Mouse (Mus musculus): ENCODE data around the gene Mapk12.

Gene Mapk12

DNA sequence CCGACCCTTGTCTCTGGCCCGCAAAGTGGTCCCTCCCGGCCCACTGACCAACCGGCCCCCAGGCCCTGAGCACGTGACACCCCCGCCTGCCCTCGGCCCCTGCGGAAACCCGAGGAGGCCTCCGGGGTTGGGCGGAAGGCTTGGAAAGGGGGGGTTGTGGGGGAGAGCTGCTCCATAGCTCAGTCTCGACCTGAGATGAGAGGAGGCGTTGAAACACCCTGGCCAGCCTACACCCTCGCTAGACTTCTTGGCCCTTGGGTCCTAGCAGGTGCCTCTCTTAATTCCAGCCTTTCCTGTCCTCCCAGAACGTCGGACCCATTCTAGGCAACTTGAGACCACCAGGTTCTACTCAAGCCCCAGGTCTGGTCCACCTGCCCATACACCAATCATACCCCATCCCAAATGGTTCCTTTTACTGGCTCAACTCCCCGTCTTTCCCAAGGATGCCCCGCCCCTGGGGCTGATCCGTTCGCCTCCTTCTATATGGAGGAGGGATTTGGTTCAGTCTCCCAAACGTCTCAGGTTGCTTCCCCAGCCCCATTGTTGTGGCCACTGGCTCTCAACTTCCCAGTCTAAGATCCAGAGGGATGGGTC is at the start of gene Mapk12:
Gene Mapk12 (minus strand): TSS at position 45 of the 594 bp plus-strand sequence.
- DNase-seq (ENCODE audit: low read depth, low spot score), result no peak

DNA sequence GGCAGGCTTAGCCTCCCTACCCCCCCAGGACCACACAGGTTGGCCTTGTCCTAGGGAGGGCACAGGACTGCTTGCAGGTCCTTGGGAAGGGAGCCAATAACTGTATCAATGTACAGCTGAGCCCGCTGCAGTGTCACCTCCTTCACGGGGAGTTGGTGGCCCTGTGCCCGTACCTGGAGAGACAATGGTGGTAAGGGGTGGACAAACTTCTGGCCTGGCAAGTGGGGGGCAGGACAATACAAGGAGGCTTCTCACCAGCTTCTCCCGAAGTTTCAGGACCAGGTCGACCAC is 44.4 kb upstream of the Mapk12 start:
- no peak for DNase-seq (ENCODE audit: low read depth, low spot score)

DNA sequence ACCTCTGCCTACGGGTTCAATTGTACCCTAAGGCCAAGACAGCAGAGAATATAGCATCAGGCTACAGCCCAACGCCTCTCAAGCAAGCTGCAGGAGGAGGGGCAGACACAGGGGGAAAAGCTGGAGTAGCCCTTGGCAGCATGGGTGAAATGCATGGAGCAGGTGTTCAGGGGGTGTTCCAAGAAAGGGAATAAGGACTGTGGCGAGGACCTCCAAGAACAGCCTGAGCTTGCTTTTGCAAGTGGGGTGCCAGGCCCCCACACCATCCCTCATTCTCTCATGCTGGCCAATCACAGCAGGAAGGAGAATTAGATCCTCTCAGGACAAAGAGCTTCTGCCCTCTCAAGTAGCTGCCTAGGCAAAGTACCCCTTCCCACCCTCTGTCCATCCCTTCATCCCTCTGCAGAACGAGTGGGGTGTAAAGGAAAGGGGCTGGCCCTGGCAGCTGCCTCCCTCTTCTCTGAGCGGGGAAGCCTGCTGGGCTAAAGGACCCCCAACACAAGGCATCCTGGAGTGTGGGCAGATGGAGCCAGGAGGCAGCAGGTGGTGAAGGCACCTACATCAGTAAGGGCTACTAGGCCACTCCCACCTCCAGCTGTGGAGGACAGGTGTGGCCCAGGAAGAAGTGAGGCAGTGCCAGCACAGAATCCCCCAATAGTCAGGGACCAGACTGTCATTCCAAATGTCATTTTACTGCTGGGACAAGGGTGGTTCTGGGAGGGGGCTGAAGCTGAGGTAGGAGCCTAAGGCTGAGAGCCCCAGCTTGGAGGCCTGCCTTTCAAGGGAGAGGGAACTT is 43.8 kb upstream of the Mapk12 start:
- no peak for DNase-seq (ENCODE audit: low read depth, low spot score)

DNA sequence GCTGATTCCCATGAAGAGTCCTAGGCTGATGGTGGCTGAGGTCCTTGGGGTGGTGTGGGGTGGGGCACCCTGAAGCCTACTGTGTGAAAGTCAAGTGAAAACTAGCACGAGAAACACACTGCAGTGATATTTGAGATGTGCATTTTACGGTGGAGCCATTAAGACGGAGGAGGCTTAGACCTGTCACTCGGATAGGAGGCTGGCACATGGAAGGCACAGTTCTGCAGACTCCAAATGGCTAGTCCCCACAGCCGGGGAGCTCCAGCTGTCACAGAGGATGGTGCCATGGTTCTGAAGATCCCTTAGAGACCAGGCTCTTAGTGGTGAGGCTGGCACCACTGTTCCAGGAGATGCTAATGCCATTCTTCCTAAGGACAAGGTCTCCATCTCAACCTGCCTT is 42.3 kb upstream of the Mapk12 start:
- DNase-seq (ENCODE audit: low read depth, low spot score), result no peak

DNA sequence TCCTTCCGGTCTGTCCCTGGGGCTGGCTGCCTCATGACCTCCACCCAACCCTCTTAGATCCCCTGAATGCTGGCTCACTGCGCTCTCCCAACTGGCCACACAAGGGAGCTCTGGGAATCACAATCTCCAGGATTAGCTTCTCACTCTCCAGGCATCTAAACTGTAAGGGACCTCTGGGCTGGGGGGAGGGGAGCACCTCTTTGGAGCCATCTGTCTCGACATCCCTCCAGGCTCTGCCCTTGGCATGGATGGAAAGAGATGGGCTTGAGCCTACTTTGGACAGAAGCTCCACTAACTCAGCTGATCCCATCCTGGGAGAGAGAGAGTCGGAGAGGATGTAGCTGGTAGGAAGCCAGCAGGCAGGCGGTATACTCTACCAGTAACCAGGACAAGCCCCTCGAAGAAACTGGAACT is 41.8 kb upstream of the Mapk12 start:
- no peak for DNase-seq (ENCODE audit: low read depth, low spot score)

DNA sequence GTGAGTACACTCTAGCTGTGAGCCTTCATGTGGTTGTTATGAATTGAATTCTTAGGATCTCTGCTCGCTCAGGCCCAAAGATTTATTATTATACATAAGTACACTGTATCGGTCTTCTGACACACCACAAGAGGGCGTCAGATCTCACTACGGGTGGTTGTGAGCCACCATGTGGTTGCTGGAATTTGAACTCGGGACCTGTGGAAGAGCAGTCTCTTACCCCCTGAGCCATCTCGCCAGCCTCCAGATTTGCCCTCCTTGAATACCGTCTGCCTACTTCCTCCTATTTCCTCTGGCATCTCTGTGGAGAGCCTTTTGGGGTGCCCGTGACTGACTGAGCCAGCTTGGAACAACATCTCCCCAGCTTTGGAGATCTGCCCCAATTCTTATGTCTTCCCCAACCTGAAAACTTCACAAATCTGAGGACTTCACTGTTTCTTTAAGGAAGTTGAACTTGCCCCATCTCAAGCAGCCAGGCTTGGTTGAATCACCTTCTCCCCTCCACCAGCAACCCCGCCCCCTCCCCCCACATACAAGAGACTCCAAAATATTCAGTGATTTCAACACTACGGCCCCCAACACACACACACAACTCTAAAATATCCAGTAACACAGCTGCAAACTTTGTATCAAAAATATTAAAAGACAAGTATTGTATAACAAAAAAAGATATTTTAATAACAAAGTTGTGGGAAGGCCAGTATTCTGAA is 41.2 kb upstream of the Mapk12 start:
- DNase-seq (ENCODE audit: low read depth, low spot score), result no peak

DNA sequence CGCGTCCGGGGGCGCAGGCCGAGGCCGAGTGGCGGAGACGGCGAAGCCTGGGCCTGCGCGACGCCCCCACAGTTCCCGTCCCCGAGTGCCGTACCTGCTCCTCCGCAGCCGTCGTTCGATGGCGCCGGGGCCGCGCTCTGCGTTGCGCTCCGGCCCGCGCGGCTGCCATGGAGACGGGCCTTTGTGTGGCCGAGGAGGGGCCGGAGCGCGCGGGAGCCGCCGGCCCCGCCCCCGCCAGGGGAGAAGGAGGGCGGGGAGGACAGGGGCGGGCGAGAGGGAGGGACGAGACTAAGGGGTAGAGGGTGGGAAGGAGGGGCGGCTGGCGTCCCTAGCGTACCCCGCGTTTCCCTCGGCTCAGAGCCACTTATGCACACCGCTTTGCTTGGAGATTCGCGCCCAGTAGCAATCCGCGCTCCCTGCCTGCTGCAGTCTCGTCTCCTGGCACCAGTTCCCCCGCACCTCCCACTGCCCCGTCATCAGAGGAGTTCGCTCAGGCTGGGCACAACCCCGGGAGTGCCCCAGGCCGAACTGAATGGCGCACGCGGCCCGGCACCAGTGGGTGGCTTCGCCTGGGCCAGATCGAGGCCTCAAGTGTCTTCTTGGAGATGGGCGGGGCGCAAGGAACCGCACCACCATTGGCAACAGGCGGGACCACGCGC is 40.2 kb upstream of the Mapk12 start, which contains the start of gene Plxnb2:
Gene Plxnb2 (minus strand): TSS at position 218 of the 659 bp plus-strand sequence.
- peak; percentile 84 for DNase-seq (ENCODE audit: low read depth, low spot score)

DNA sequence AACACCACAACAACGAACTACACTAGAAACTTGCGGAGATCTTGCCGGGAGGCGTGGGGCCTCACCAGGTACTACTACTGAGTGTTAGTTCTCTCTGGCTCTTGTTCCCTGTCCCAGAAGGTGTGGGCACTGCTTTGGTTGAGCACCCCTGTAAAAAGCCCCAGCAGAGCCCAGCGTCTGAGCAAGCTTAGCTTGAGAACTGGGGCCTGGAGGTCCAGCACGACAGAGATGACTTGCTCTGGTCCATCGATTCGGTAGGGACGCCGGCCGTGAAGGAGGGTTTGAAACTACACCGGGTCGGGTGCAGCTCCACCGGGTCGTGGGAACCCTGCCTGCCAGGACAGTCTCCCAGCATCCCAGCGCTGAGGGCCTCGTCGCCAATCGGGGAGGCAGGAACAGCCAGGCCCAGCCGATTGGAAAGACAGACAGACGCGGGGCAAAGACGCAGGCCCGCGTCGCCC is 39.6 kb upstream of the Mapk12 start:
- DNase-seq (ENCODE audit: low read depth, low spot score), result no peak

DNA sequence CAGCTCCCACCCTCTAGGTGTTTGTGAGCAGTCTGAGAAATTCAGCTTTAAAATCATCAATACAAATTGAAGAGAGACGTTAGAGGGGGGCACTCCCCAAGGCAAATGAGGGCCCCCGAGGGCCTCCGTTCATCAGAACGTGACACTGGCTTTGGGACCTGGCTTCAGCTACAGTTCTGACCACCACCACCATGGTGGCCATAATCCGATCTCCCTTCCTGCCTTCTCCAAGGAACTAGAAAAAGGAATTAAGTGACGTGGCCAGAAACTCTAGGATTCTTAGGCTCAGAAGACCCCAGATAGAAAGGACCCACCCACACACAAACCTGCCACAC is 39.1 kb upstream of the Mapk12 start:
- no peak for DNase-seq (ENCODE audit: low read depth, low spot score)

DNA sequence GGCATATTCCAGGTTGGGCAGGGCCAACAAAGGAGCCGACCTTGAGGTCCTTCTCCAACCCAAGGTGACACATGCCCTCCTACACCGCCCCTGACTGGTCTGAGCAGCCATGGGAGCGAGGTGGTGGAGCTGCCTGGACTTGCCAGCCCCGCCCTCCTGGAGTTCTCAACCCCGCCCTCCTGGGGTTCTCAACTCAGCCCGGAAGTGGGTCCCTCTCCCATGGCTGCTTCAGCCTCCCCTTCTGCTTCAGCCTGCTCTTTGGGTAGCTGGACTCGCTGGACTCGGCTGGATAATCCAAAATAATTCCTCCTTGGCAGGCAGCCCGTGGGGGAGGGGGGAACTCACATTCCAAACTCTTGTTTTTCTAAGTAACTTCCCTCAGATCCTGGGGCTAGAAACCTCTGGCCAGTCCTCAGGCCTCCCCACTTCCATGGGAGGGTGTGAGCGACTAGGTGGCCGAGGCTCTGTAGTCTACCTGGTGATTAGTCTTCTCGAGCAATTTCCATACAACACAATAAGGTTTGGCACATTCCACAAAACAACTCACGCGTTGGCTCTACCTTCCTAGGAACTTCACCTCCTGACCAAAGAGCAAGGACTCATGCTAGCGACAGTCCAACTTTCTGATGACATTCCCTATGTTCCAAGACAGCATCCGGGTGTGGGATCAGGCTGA is 38.6 kb upstream of the Mapk12 start:
- peak; percentile 52 for DNase-seq (ENCODE audit: low read depth, low spot score)

DNA sequence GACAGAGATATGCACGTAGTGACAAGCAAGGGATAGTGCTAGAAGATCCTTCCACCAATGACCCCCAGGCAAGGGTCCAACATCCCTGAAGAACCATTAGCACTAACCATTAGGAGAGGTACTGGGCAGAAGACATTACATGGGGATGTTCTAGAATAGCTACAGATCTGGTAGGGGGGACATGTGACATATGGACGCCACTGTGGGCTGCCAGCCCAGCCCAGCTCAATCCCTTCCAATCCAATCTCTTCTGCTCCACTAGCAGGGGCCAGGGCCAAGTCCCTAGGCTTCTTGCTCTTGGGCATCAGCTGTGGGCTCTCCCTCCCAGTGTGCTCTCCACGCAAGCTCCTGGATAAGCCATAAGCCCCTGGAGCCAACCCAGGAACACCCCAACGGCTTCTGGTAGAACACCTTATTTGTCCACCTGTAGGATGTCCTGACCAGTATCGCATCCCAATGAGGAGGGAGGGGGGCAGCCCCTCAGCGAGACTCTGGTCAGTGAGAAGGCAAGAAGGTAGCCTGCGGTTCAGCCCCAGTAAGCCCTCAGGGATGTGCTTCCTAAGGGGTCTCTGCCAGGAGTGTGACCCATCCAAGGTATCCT is 37.9 kb upstream of the Mapk12 start:
- DNase-seq (ENCODE audit: low read depth, low spot score), result no peak

DNA sequence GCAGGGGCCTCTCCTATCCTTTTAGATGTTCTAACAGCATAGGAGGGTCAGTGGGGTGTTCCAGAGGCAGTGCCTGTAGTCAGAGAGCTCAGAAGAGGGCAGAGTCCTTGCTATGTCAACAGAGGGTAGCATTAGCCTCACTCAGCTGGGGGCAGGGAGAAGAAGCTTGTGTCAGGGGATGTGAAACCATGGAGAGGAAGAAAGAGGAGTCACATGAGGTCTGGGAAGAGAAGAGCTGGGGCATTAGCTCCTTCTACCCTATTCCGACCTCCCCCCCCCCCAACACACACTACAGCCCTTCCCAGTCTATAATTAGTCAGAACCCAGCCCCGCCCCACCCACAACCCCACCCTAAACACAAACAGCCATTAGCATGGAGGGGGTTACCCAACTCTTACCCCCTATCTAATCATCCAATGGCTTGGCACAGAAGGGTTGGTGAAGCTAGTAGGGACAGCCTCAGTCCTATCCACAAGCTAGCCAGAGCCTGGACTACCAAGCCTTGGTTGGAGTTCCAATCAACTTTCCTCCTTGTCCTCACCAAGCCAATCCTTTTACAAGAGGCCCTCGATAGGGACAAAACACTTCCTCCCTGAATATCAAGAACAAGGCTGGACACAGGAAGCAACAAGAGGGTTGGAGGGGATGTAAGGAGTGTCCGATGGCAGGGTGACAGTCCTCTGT is 37.2 kb upstream of the Mapk12 start:
- no peak for DNase-seq (ENCODE audit: low read depth, low spot score)

DNA sequence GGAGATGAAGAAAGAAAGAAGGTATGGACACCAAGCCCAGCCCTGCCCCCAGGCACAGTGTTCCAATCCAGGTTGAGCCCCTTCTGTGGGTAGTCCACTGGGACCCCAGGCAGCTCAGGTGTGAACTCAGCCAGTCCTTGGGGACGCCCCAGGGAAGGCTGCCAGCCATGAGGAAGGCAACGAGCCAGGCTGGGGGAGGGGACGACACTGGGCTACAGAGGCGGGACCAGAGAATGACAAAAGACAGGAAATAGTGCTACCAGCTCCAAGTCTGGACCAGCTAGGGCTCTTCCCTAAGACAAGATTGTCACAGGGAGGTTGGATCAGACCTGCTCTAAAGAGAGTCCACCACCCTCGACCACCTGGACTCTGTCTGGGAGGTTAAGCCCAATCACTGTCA is 36.6 kb upstream of the Mapk12 start:
- DNase-seq (ENCODE audit: low read depth, low spot score), result no peak

DNA sequence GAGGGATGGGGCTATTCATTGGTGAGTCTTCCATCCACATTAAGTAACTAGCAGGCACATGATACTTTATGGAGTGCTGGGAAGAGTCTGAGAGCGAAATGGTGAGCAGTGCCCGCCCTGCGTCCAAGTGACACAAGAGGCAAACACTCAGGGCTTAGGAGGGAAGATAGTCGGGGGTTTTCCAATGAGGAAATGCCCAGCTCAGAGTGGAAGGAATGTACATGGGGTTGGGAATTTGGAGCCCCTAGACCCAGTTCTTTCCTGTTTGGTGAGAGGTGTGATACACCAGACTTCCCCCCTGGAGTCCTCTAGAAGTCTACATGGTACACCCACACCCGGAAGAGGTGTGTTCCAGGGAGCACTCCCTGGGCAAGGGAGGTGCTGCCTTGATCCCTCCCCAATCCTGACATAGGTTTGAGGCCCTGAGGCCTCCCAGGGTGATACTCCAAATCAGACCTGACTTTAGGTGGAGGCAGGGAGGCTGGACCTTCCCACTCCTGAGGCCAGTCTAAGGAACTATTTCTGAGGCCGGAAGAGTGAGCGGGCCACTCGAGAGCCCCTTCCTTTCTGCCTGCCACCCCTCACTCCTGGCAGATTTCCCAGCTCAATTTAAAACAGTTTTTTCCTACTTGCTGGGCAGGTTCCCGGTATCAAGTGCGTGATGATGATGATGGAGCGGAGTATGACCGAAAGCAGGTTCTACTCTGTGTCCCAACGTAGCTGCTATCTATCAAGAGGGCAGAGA is 35.1 kb upstream of the Mapk12 start:
- DNase-seq (ENCODE audit: low read depth, low spot score), result no peak

DNA sequence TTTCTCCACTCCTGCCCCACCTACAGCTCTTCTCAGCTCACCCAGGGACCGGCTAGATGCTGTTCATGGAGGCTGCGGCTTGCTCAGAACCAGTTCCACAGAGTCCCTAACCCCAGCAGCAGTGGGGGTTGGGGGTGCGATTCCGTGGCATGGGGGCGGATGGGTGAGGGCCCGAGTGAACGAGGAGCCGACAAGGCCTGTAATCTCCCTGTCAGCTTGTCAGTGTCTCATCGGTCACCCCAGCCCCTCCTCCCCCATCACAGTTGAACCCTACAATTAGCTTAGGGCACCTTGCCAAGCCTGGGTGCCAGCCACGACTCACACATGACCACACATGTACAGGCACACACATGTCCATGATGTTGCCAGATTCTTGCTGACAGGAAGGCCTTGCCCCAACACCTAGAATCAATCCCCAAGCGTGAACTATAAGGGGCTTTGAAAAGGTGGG is 34.4 kb upstream of the Mapk12 start:
- DNase-seq (ENCODE audit: low read depth, low spot score), result no peak

DNA sequence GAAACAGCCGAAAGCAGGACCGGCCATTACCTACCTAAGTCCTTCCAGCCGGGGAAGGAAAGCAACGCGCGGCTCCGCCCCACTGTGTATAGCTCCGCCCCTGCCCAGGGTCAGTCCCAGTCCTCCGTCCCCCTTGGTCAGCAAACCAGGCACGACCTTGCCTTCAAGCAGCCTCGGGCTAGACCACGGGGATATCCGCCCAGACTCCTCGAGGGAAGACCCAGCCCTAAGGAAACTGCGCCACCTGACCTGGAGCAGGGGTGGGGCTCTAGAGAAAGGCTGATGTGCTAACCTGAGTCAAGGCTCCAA is 33.4 kb upstream of the Mapk12 start:
- DNase-seq (ENCODE audit: low read depth, low spot score), result peak; percentile 61

DNA sequence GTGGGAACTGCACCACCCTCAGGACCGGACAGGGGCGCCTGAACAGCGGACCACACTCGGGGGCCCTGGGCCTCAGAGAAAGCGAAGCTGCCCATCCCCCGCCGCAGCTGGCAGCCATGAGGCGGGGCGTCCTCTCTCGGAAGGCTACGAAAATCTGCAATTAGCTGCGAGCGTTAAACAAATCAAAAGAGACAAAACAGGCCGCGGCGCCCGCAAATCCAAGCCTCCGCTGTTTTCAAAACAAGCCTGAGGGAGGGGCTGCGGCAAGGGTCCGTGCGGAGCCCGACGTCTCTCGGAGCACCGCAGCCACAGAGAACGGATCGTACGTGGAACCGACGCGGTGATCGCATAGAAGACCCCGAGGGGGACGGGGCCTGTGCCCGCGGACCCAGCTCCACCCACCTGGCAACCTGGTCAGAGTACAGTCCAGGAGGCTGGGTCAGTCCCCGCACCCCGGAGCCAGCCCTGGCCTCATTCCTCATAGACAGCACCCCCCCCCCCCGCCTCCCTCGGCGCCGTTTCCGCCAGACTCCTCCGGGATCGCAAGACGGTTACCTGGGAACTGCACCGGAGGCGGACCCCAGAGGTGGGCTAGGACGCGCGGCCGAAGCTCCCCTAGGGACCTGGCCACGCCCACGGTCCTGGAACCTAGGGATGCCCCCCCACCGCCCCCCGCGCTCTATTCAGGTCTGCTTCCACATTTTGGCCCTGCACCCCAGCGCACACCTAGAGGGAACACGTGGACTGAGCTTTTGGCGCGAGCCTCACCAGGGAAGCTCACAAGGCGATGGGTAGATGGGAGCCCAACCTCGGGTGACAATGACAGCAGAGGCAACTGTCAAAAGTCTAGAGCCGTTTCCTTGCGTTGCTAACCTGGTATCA is 32.8 kb upstream of the Mapk12 start:
- DNase-seq (ENCODE audit: low read depth, low spot score), result no peak

DNA sequence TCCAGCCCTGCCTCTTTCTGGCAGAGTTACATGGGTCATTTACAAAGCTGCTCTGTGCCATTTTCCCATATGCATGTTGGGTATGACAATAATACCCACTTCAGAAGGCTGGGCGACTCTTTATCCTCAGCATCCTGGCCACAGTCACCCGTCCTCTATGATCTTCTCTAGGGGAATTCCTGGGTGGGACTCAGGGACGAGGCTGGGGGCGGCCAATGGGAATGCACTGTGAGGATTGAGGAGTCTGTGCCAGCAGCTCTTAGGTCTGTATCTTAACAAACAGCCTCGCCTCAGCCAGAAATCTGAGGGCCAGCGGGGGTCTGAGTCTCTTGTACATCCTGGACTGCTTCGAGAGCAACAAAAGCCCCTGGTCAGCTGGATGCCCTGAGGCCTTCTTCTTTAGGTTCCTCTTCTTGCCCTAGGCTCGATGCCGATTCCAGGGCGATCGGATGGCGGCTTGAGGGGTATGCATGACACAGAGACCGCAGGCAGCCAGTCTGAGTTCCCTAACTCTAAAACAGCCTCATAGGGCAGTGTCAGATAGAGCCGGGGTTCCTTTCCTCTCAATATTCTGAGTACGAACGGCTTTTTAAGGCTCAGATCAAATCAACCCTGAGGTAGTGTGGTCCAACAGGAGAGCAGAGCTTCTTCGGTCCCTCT is 31.9 kb upstream of the Mapk12 start:
- DNase-seq (ENCODE audit: low read depth, low spot score), result no peak
